Mouse (Mus musculus) spleen, embryonic (tissue): Measurements from ENCODE around the gene Gm7324.
"Not testable (repeated sequence)": the region's sequence is repeated elsewhere in the genome, so short reads cannot be mapped to it uniquely, and the experiment has no call there.

ENCODE experiments used
- CTCF ChIA-PET: fragments of 350-600 bp; sonication (Branson Sonifier 250); formaldehyde crosslinking; loops from one replicate; lab custom pipeline; 2022; lab: Charles Lee

Gm7324 gene

GRCm38 (mm10) chr14:43697621-43698020 lies at the start of gene Gm7324:
Gene Gm7324 (plus strand): TSS chr14:43697828.
- CTCF ChIA-PET = not testable (repeated sequence)

- CTCF ChIA-PET = not testable (repeated sequence)
Measured at GRCm38 (mm10) chr14:43677099-43677498, 20.5 kb upstream of the Gm7324 start, which contains the start of gene Gm8165. Gene Gm8165 (minus strand): TSS chr14:43677199.

GRCm38 (mm10) chr14:43727385-43727784 lies 29.8 kb downstream of the Gm7324 start, which contains the start of gene Gm16506:
Gene Gm16506 (minus strand): TSS chr14:43727485.
- CTCF ChIA-PET = not testable (repeated sequence)

- CTCF ChIA-PET = not testable (repeated sequence)
Measured at GRCm38 (mm10) chr14:43747566-43747965, 49.9 kb downstream of the Gm7324 start, which contains the start of gene Gm6526. Gene Gm6526 (plus strand): TSS chr14:43747866.
